Mouse (Mus musculus): ENCODE measurements around the gene L3mbtl1.
"Not testable (repeated sequence)": the region's sequence is repeated elsewhere in the genome, so short reads cannot be mapped to it uniquely, and the experiment has no call there.

Gene L3mbtl1

GRCm38 (mm10) chr2:162943148-162943846, at the start of gene L3mbtl1:
TSS of gene L3mbtl1 (plus strand) at chr2:162943472.
- peak; percentile 52 for DNase-seq

DNA sequence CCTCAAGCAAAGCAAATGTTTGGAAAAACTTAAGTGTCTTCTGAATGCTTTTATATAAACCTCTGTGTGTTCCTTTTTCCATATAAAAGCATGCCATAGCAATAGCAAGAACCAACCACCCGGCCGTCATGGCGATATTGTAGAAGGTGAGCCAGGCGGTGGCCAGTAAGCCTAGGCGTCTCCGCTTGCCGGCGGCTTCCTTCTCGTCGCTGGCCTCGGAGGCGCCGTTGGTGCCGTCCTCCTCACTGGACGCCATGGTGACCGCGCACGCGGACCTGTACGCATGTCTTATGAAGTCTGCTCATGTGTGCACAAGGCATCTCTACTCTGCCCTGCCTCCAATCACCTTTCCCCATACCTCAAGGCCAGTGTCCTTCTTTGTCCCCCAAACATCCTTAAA, 44.0 kb upstream of the L3mbtl1 start:
- DNase-seq, result not testable (repeated sequence)

DNA sequence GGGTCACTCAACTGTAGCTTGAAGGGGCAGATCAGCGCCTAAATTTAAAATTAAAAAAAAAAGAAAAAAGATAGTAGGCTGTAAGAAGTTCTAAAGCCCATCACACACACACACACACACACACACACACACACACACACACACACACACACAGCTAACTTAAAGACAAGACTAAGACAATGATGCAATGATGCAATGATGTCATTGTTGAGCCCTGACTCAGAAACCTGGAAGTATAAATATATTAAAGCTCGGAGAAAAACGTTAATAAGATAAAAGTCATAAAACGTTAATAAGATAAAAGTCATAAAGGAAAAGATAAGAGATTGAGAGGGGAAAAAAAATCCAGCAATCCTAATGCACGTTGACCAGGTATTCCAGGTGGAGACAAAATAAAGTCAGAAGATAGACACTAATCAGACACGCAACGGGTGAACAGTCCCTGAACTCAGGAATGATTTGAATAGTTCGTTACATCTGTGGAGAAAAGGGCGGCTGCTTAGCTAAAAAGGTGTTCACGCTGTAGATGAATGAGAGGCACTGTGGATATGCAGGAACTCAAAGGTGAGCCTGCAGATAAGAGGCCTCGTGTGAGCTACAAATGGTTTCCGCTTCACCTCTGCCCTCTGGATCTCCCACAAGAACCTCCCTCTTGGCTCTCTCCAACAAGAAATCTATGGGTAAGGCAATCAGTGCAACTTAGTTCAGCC, 43.2 kb upstream of the L3mbtl1 start:
- DNase-seq, result no peak

GRCm38 (mm10) chr2:162900590-162900916, 42.7 kb upstream of the L3mbtl1 start:
- no peak for DNase-seq

DNA sequence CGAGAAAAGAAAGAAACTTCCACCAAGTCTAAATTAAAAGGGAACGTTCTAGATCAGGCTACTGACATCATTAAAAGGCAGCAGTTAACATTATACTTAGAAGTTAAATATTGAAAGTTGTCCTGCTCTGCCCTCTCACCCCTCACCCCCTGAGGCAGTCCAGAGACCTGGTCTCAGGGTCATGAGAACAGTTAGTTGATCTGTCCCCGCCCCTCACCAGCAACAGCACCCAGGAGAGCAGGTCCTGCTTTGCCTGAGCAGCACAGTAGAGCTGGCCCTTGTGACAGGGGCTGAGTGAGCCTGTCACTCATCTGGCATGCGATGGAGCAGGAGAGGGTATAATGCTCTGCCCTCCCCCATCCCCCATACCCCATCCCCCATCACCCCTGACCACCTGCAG, 37.4 kb upstream of the L3mbtl1 start:
- no peak for DNase-seq

DNA sequence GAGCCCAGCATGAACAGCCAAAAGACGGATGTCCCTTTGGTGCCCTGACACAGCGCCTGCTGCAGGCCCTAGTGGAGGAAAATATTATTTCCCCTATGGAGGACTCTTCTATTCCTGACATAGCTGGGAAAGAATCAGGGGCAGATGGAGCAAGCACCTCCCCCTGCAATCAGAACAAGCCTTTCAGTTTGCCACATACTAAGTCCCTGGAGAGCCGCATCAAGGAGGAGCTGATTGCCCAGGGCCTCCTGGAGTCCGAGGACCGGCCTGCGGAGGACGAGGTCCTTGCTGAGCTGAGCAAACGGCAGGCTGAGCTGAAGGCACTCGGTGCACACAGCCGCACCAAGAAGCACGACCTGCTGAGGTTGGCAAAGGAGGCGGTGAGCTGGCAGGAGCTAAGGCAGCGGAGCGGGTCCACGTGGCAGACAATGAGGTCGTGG, 35.2 kb upstream of the L3mbtl1 start:
- DNase-seq, result peak; percentile 26

DNA sequence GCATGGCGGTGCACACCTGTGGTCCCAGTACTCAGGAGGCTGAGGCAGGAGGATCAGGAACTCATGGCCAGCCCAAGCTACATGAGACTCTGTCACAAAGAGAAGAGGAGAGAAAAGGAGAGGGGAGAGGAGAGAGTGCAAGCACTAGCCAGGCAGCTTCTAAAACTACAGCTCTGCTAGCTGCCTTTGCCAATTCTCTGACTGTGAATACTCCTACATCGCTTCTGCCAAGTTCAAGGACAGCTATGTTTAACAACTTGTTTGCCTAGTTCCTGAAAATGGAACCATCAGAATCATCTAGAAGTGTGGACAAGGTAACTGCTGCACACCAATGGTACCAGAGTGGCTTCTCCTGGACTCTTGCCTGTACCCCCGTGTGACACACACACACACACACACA, 29.2 kb upstream of the L3mbtl1 start:
- no peak for DNase-seq

GRCm38 (mm10) chr2:162914519-162914918, 28.8 kb upstream of the L3mbtl1 start:
- DNase-seq, result peak; percentile 34

DNA sequence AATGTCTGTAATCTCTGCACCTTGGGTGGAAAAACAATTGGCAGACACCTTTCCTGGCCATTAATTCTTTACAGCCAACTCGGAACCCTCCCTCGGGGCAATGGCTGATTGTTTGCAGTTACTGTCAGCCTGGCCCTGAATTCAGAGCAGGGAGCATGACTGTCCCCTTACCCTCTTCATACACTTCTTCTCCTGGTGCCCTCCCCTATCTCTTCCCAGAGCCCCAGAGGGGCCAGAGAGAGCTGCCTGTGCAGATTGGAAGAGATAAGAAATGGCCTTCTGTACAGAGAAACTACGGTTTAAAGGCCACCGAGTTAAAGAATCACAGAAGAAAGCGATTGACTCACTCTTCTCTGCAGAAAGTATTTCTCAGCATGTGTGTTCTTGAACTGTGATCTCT, 23.3 kb upstream of the L3mbtl1 start:
- no peak for DNase-seq

GRCm38 (mm10) chr2:162922183-162922582, 21.1 kb upstream of the L3mbtl1 start:
- peak; percentile 71 for DNase-seq

DNA sequence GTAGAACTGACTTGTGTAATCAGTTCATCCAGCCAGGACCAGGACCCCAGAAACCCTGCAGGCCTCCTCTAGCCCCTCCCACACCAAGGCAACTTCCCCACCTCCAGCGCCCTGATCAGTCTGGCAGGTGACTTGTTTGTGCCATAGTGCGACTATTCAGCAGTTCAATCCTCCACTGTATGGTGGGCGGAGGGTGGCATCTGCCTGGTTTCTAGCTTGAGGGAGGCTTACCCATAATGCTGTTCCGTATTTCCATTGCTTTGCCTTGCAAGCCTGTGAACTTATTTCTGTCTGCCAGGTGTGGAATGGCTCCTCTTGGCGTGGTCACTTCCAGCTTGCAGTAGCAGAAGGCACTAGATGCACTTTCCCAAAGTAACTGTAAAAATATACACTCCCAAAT, 20.4 kb upstream of the L3mbtl1 start:
- DNase-seq, result no peak

- no peak for DNase-seq
Observed at GRCm38 (mm10) chr2:162924126-162924525, 19.1 kb upstream of the L3mbtl1 start.

DNA sequence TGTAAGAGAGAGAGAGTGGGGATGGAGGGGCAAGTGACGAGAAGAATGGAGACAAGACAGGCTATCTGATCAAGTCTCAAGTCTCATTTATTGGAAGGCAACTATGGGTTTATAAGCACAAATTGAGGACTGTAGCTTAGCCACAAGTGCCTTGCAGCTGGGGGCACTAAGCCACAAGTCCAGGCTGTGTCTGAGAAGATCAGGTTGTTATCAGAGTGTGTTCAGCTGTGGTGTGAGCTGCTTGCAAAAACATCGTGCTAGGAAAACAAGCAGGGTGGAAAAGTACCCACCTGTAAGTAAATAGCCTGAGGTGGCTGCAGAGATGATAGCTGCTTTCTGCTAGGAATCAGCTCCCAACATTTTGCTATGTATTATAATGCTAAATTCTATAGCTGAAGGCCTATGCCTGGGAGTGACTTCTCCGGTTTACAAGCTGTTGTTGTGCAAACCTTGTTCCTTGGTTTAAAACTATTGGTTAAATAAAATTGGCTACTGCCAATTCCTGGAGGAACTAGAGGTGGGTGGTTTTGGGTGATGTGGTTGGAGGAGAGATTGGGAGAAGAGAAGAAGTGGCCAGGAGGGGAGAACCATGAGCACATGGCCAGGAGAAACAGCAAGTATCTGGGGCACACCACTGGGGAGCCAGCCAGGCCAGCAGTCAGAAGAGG, 15.2 kb upstream of the L3mbtl1 start:
- DNase-seq, result no peak

DNA sequence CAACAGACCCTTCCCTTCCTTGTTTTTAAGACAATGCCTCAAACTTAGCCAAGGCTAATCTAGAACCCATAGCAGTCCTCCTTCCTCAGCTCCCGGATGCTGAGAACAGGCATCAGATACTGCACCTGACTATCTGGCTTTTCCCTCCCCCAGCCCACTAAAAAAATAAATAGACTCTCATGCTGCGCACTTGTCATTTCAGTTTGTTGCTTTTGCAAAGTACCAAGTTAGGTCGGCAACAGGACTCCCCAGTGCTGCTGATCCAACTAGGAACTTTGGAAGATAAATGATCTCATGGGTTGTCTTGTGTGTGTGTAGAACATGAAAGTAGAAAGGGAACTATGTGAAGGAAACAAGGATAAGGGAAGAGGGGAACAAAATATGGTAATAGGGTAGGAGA, 13.6 kb upstream of the L3mbtl1 start:
- no peak for DNase-seq

- DNase-seq, result no peak
Observed at GRCm38 (mm10) chr2:162930516-162931122, 12.7 kb upstream of the L3mbtl1 start.

DNA sequence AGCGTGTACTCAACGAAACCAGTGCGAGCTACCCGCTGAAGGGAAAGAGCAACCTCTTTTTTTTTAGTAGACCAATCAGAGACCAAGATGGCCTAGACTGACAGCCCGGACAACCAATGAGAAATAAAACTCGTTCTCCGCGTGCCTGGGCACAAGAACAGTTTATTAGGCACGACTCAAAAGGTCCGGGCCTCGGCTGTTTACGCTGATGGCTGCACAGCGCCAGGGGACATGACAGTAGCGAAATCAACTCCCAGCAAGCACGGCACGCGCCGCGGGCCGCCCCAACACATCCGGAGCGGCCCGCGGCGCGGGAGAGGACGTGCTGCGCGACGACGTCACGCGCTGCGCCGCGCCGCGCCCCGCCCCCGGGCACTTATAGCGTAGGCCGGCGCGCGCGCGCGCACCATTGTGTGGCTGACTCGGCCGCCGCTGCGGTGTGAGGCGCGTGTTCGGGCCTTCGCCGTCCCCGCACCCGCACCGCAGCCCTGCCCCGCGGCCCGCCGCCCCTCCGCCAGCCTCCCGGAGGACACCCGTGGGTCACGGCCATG, 12.1 kb upstream of the L3mbtl1 start, which contains the start of gene Srsf6:
Srsf6 (plus strand) TSS at position 406 of the 551 bp plus-strand sequence.
- DNase-seq, result peak; percentile 98

- peak; percentile 81 for DNase-seq
Observed at GRCm38 (mm10) chr2:162931674-162932650, 11.3 kb upstream of the L3mbtl1 start.

DNA sequence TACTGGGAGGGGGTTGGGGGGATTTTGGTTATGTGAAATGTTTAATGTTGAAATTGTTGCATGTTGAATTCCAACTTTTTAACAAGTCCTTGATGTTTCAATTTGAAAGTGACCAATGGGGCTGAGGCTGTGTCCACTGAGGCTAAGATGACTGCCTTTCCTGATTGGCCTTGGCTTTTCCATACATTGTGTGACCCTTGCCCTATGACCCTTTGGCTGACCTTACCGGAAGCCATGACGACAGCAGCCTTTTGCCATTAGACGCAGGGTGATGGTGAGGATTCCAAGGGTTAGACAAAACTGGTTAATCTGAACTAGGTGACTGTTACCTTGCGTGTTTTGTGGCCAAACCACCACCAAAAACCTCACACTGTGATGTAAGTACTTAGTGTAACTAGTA, 10.6 kb upstream of the L3mbtl1 start:
- peak; percentile 30 for DNase-seq

DNA sequence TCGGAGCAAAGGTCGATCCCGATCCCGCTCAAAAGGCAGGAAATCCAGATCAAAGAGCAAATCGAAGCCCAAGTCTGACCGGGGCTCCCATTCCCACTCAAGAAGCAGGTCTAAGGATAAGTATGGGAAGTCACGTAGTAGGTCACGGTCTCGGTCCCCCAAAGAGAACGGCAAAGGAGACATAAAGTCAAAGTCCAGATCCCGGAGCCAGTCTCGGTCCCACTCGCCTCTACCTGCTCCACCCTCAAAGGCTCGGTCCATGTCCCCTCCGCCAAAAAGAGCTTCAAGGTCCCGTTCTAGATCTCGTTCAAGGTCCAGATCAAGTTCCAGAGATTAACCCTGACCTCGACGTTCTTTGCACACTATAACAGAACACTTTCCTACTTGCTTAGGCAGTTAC, 8.9 kb upstream of the L3mbtl1 start:
- no peak for DNase-seq

DNA sequence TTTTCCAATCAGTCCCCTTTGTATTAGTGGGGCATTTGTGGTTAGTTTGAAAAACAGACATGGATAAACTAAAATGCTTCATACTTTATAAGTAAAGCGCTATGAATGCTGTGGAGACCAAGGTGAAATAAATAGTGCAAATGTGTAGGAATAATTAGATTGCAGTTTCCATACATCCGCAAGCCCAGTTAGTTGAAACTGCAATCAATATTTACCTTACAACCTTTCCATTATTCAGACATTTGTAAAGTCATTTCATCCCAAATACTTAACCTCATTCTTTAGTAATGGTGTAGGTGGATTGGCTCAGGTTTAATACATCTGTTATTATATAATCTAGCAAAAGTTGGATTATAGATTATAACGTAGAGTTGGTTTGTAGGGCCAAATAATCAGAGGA, 7.6 kb upstream of the L3mbtl1 start:
- no peak for DNase-seq

DNA sequence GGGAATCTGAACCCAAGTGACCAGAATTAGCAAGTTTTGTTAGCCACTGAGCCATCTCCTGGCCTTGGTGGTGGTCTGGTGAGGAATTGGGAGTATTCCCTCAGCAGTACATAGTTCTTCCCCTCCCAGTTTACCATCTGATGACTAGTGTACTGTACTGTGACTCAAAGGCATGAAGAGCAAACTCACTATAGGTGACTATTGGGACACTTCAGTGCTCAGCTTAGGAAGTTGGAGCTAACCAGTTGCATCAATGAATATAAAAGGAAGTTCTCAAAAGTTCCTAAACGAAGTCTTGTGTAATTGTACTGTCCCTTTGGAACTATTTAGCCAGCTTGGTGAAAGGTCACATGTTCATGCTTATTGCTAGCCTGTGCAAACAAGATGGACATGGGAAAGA, 3.7 kb upstream of the L3mbtl1 start:
- DNase-seq, result no peak

- no peak for DNase-seq
Observed at GRCm38 (mm10) chr2:162943931-162944330, 659 bp downstream of the L3mbtl1 start.
